In genomic region chr3:3001639-3002038, GRCm38 (mm10) we compare ENCODE assay signal across 11 mouse cellular contexts.
DNase-seq lines count a peak whose midpoint lies in the region; ATAC-seq and TF ChIP-seq lines count a peak whose summit lies in the region.
"Had no signal": no experiment of that assay in that cellular context is flagged by ENCODE, and none has a peak within 500 bp of the region (broad histone marks: within the 10 kb centered on the region; RNA-seq: fewer than 3 reads in every experiment).

No protein-coding gene starts in this region.

- ATAC-seq in heart, postnatal 0 days (ENCODE audit: insufficient read depth, low read depth): peak; percentile 17; the same call in 1 of the 2 replicates
- ATAC-seq in embryonic facial prominence, embryonic 15.5 days (ENCODE audit: insufficient number of reproducible peaks, low FRiP score, low TSS enrichment, low read depth): peak; percentile 59; the same call in 1 of the 2 replicates
- ATAC-seq in hindbrain, embryonic 15.5 days (ENCODE audit: low FRiP score, low read depth): peak; percentile 72; the same call in 1 of the 2 replicates

- H3K9ac ChIP-seq in heart, postnatal 0 days (replicated peaks; ENCODE audit: low read depth, low read length): no peak overlapping the region
- H3K9ac ChIP-seq in embryonic facial prominence, embryonic 15.5 days: no peak overlapping the region
- no peak overlapping the region for H3K9ac ChIP-seq in hindbrain, embryonic 15.5 days
- H3K9ac ChIP-seq: lung, embryonic 14.5 days had no signal

- H3K27me3 ChIP-seq in heart, postnatal 0 days (ENCODE audit: control insufficient read depth, insufficient read depth, low read length): no peaks in the 10 kb centered on the region
- H3K27me3 ChIP-seq in embryonic facial prominence, embryonic 15.5 days: no peaks in the 10 kb centered on the region
- H3K27me3 ChIP-seq in hindbrain, embryonic 15.5 days: no peaks in the 10 kb centered on the region
- H3K27me3 ChIP-seq in midbrain, embryonic 10.5 days (ENCODE audit: low read depth, poor library complexity, severe bottlenecking): no peaks in the 10 kb centered on the region

- H3K4me3 ChIP-seq in heart, postnatal 0 days (ENCODE audit: low read depth, low read length): no peak overlapping the region
- no peak overlapping the region for H3K4me3 ChIP-seq in embryonic facial prominence, embryonic 15.5 days (replicated peaks)
- H3K4me3 ChIP-seq in hindbrain, embryonic 15.5 days: no peak overlapping the region
- no peak overlapping the region for H3K4me3 ChIP-seq in midbrain, embryonic 10.5 days
- H3K4me3 ChIP-seq: gastrocnemius, adult 2 months had no signal

- no peak for DNase-seq in heart, postnatal 0 days (ENCODE audit: low spot score)
- DNase-seq in heart, adult 18-20 months: no peak
- DNase-seq in midbrain, embryonic 10.5 days (ENCODE audit: low spot score): peak; percentile 7
- no peak for DNase-seq in cerebellum, postnatal 4 days (ENCODE audit: low spot score in 2 of 2)
- no peak for DNase-seq in left cerebral cortex, adult 11 months (ENCODE audit: low spot score)
- DNase-seq in layer of hippocampus, postnatal 14 days (ENCODE audit: low spot score in 2 of 2): no peak
- DNase-seq: cerebellum, postnatal 25 days; gastrocnemius, adult 2 months; lung, embryonic 14.5 days had no signal

- no peaks in the 10 kb centered on the region for H3K4me1 ChIP-seq in heart, postnatal 0 days (ENCODE audit: control insufficient read depth, insufficient read depth)
- H3K4me1 ChIP-seq in embryonic facial prominence, embryonic 15.5 days: no peaks in the 10 kb centered on the region
- no peaks in the 10 kb centered on the region for H3K4me1 ChIP-seq in hindbrain, embryonic 15.5 days (replicated peaks)
- H3K4me1 ChIP-seq in midbrain, embryonic 10.5 days: no peaks in the 10 kb centered on the region

- no peak overlapping the region for H3K27ac ChIP-seq in heart, postnatal 0 days (ENCODE audit: low read depth)
- no peak overlapping the region for H3K27ac ChIP-seq in embryonic facial prominence, embryonic 15.5 days (replicated peaks)
- H3K27ac ChIP-seq in hindbrain, embryonic 15.5 days (replicated peaks): no peak overlapping the region
- no peak overlapping the region for H3K27ac ChIP-seq in midbrain, embryonic 10.5 days (replicated peaks)
- H3K27ac ChIP-seq: gastrocnemius, adult 2 months had no signal

- peaks cover 28% of the 10 kb centered on the region for H3K9me3 ChIP-seq in heart, postnatal 0 days (replicated peaks; ENCODE audit: control insufficient read depth, low read length)
- peaks cover 29% of the 10 kb centered on the region for H3K9me3 ChIP-seq in embryonic facial prominence, embryonic 15.5 days (replicated peaks)
- peaks cover 23% of the 10 kb centered on the region for H3K9me3 ChIP-seq in hindbrain, embryonic 15.5 days
- H3K9me3 ChIP-seq in midbrain, embryonic 10.5 days (replicated peaks): peaks cover 63% of the 10 kb centered on the region

- H3K36me3 ChIP-seq in heart, postnatal 0 days (replicated peaks; ENCODE audit: control insufficient read depth, insufficient read depth, low read length): no peaks in the 10 kb centered on the region
- no peaks in the 10 kb centered on the region for H3K36me3 ChIP-seq in embryonic facial prominence, embryonic 15.5 days
- no peaks in the 10 kb centered on the region for H3K36me3 ChIP-seq in hindbrain, embryonic 15.5 days
- H3K36me3 ChIP-seq in midbrain, embryonic 10.5 days: no peaks in the 10 kb centered on the region

- no peak for TF ChIP-seq CTCF in heart, postnatal 0 days (IDR thresholded peaks at IDR 0.05; ENCODE audit: low read depth)

- no peak for TF ChIP-seq EP300 in heart, postnatal 0 days (IDR thresholded peaks at IDR 0.05; ENCODE audit: low read depth)

- H3K4me2 ChIP-seq in heart, postnatal 0 days (ENCODE audit: low read depth, low read length): no peak overlapping the region
- H3K4me2 ChIP-seq in embryonic facial prominence, embryonic 15.5 days (replicated peaks): no peak overlapping the region
- H3K4me2 ChIP-seq in hindbrain, embryonic 15.5 days: no peak overlapping the region
- H3K4me2 ChIP-seq: lung, embryonic 14.5 days had no signal

Comparison
In these comparisons a context has a peak if more than half of its experiments do, and no peak if none do; other contexts are left out.
1. ATAC-seq: peak in every context shown above with its lines; median percentile 72 in hindbrain, embryonic 15.5 days; 59 in embryonic facial prominence, embryonic 15.5 days; 17 in heart, postnatal 0 days.